Mouse (Mus musculus) layer of hippocampus, adult 18-20 months (tissue): ENCODE measurements around the gene Cfap97d1. TPM values are rescaled to one million over a fixed set of nuclear protein-coding genes. Genes with fewer than 3 reads are reported as not detected.

Source experiments
- DNase-seq, 2 experiments: peaks; one replicate each; pipeline ENCODE4 v3.0.0; 2022; ENCODE audit warnings: low spot score in 2 of 2
- long read RNA-seq: library from polyadenylated mRNA; stranded (forward); transcript quantifications from one replicate; pipeline ENCODE4 v2.0.0, GENCODE M21; 2021
- total RNA-seq, 2 experiments: library from RNA; stranded (reverse); gene quantifications; 2 replicates each; pipeline ENCODE4 v1.2.3; 2021

Cfap97d1 gene
- total RNA-seq: not detected
- long read RNA-seq: 0 reads

- peak; percentile 90 to 97 for DNase-seq
Measured at GRCm38 (mm10) chr11:101984054-101985025, at the start of gene Cfap97d1. Gene Cfap97d1 (plus strand): TSS chr11:101984279.

GRCm38 (mm10) chr11:101935743-101936142 lies 48.3 kb upstream of the Cfap97d1 start:
- DNase-seq: no peak

GRCm38 (mm10) chr11:101936421-101936820 lies 47.7 kb upstream of the Cfap97d1 start:
- DNase-seq: no peak

GRCm38 (mm10) chr11:101937108-101937507 lies 47.0 kb upstream of the Cfap97d1 start:
- no peak for DNase-seq

GRCm38 (mm10) chr11:101943055-101943454 lies 41.0 kb upstream of the Cfap97d1 start:
- no peak for DNase-seq

- DNase-seq: no peak
Measured at GRCm38 (mm10) chr11:101946525-101946924, 37.6 kb upstream of the Cfap97d1 start.

GRCm38 (mm10) chr11:101950021-101950420 lies 34.1 kb upstream of the Cfap97d1 start:
- DNase-seq: no peak

- no peak for DNase-seq
Measured at GRCm38 (mm10) chr11:101952541-101953341, 31.3 kb upstream of the Cfap97d1 start.

- DNase-seq: no peak
Measured at GRCm38 (mm10) chr11:101953441-101953840, 30.6 kb upstream of the Cfap97d1 start.

- DNase-seq: no peak
Measured at GRCm38 (mm10) chr11:101957476-101957875, 26.6 kb upstream of the Cfap97d1 start.

- DNase-seq: no peak
Measured at GRCm38 (mm10) chr11:101963043-101963442, 21.0 kb upstream of the Cfap97d1 start.

GRCm38 (mm10) chr11:101963473-101964291 lies 20.4 kb upstream of the Cfap97d1 start:
- DNase-seq: no peak

- no peak for DNase-seq
Measured at GRCm38 (mm10) chr11:101964647-101965046, 19.4 kb upstream of the Cfap97d1 start.

- DNase-seq: no peak
Measured at GRCm38 (mm10) chr11:101965553-101965952, 18.5 kb upstream of the Cfap97d1 start.

- DNase-seq: no peak
Measured at GRCm38 (mm10) chr11:101966965-101967614, 17.0 kb upstream of the Cfap97d1 start, which contains the start of gene Sost. Gene Sost (minus strand): TSS chr11:101967015.

- DNase-seq: no peak
Measured at GRCm38 (mm10) chr11:101968311-101968710, 15.8 kb upstream of the Cfap97d1 start.

- peak; percentile 58 to 93 for DNase-seq
Measured at GRCm38 (mm10) chr11:101968791-101969190, 15.3 kb upstream of the Cfap97d1 start.

- DNase-seq: no peak
Measured at GRCm38 (mm10) chr11:101969835-101970234, 14.2 kb upstream of the Cfap97d1 start.

- DNase-seq: no peak
Measured at GRCm38 (mm10) chr11:101971410-101971809, 12.7 kb upstream of the Cfap97d1 start.

GRCm38 (mm10) chr11:101972097-101972496 lies 12.0 kb upstream of the Cfap97d1 start:
- DNase-seq: no peak
